Mouse (Mus musculus) thymus, adult 2 months (tissue): ENCODE results near the gene Tfr2. TPM values are rescaled to one million over a fixed set of nuclear protein-coding genes. Genes with fewer than 3 reads are reported as not detected.

Experiments
- DNase-seq: peaks from one replicate; pipeline ENCODE4 v3.0.0; 2021
- H3K27ac ChIP-seq: fragments of 200-500 bp; 2 replicates; pipeline ENCODE4 v1.5.1; 2012; ENCODE audit warnings: low read length, control low read depth; ENCODE audit not compliant: control insufficient read depth, insufficient read depth
- H3K27me3 ChIP-seq: fragments of 200-500 bp; 2 replicates; pipeline ENCODE4 v1.6.1; 2012; ENCODE audit warnings: mild to moderate bottlenecking, low read length, moderate library complexity, mixed read lengths; ENCODE audit not compliant: control insufficient read depth, insufficient read depth
- H3K36me3 ChIP-seq: fragments of 200-500 bp; 2 replicates; pipeline ENCODE4 v1.6.1; 2012; ENCODE audit warnings: mild to moderate bottlenecking, low read length, moderate library complexity; ENCODE audit not compliant: control insufficient read depth, insufficient read depth
- H3K4me1 ChIP-seq: fragments of 200-500 bp; replicated peaks from 2 replicates; pipeline ENCODE4 v1.6.1; 2012; ENCODE audit warnings: low read length; ENCODE audit not compliant: control insufficient read depth, insufficient read depth
- H3K4me3 ChIP-seq: fragments of 200-500 bp; 2 replicates; pipeline ENCODE4 v1.5.1; 2012; ENCODE audit warnings: mild to moderate bottlenecking, low read length, control low read depth, moderate library complexity; ENCODE audit not compliant: control insufficient read depth, insufficient read depth
- CTCF ChIP-seq: fragments of 200-500 bp; IDR thresholded peaks from 2 replicates; pipeline ENCODE4 v1.5.1; 2012; ENCODE audit warnings: mild to moderate bottlenecking, control low read depth, low read length, moderate library complexity, borderline replicate concordance; ENCODE audit not compliant: control insufficient read depth, poor library complexity, insufficient read depth; ENCODE audit errors: extremely low read depth
- POLR2A ChIP-seq: fragments of 200-500 bp; IDR thresholded peaks from 2 replicates; pipeline ENCODE4 v1.6.1; 2012; ENCODE audit warnings: mild to moderate bottlenecking, low read length, control low read depth, moderate library complexity; ENCODE audit not compliant: control insufficient read depth, poor library complexity, insufficient read depth; ENCODE audit errors: extremely low read depth
- WGBS: fragments of 180-500 bp; shearing (Covaris S2); methylation state at CpG from one replicate; pipeline ENCODE4 v1.1.7; 2018; 5-methylcytosine and 5-hydroxymethylcytosine counted together
- polyA plus RNA-seq: library from polyadenylated mRNA; depleted of rRNA; stranded (reverse); fragments of >200 nt; gene quantifications from 2 replicates; pipeline ENCODE4 v1.2.3, GENCODE M21; 2012

Gene Tfr2
- polyA plus RNA-seq, 1 experiment = 0.49 TPM

DNA sequence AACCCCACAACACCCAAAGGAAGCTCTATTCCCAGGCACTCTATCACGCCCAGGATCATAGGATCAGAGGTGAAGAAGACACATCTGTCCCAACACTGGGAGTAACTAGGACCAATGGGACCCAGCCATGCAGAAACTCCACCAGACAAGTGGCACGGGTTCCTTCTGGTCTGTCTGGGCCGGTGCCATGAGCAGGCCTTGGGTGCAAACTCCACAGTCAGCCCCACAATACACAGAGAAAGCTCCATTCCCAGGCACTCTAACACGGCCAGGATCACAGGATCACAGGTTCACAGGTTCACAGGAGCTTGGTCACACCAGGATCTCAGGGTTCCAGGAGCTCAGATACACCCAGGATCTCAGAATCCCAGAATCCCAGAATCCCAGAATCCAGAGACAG is 24.0 kb upstream of the Tfr2 start:
- no peak overlapping the region for H3K4me3 ChIP-seq

DNA sequence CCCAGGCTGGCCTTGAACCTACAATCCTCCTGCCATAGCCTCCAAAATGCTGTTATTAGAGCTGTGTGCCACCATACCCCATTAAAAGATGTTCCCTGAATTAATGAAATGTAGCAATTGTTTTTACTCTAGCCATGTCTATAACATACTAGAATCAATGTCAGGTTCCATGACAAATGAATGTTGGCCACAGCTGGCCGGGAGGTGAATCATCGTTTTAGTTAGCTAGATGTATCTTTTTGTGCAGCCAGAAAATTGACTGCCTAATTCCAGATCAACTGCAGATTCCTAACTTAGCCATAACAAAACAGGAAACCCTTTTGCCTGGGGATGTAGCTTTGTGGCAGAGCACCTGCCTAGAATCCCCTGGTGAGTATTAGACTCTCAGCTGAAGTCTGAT is 19.8 kb upstream of the Tfr2 start:
- H3K4me3 ChIP-seq = no peak overlapping the region
- no peaks in the 10 kb centered on the region; the same call in 1 of the 2 replicates for H3K27me3 ChIP-seq
- peaks cover 6% of the 10 kb centered on the region; the same call in 1 of the 2 replicates for H3K4me1 ChIP-seq
- WGBS = 91% methylated on average over 2 of the region's 2 CpGs
- TF ChIP-seq POLR2A = no peak
- no peak overlapping the region for H3K27ac ChIP-seq
- no peaks in the 10 kb centered on the region for H3K36me3 ChIP-seq
- DNase-seq = no peak

More for the DNA sequence above, 24.0 kb upstream of the Tfr2 start:
- Histone ChIP-seq H3K27ac (no peak overlapping the region), H3K4me1 (no peaks in the 10 kb centered on the region), H3K27me3 (no peaks in the 10 kb centered on the region), H3K36me3 (no peaks in the 10 kb centered on the region)
- TF ChIP-seq CTCF = no peak
- TF ChIP-seq POLR2A = no peak
- WGBS = 90% methylated on average over 4 of the region's 4 CpGs
- no peak for DNase-seq

DNA sequence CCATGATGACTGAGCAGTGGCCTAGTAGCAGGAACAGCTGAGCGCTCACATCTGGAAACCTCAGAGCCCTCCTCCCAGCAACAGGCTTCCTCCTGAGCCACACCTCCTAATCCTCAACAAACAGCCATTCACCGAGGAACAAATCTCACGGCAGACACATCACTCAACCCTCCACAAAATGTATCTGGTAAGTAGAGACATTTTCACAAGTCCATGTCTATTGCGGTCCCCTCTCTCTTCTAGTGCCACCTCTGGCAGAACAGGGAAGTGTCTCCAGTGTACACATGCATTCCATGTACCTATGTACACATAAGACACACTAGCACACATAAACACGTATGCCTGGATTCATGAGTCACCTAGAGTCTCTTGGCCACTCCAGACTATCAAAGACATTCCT is 18.5 kb upstream of the Tfr2 start:
- WGBS = 82% methylated on average over 5 of the region's 5 CpGs
- DNase-seq = peak; percentile 36
- peaks cover 6% of the 10 kb centered on the region; the same call in 1 of the 2 replicates for H3K4me1 ChIP-seq

DNA sequence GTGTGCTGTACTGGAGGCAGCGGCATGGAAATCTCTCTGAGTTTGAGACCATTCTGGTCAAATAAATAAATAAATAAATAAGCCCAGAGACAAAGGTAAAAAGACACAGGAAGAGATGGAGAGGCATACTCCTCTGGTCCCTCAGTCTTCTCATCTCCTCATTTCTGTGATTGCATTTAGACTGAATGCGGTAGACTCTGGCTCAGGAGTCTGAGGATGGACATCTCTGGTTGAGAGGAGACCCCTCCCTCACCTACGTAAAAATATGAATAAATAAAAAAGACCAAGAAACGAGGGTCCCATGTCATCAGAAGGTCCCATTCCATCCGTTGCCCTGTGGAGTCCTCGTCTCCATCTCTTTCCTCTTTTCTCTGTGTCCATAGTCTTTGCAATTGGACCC is 16.6 kb upstream of the Tfr2 start:
- no peak for TF ChIP-seq POLR2A
- TF ChIP-seq CTCF = no peak
- no peak for DNase-seq
- Histone ChIP-seq H3K4me1 (peaks cover 6% of the 10 kb centered on the region; the same call in 1 of the 2 replicates), H3K27me3 (no peaks in the 10 kb centered on the region; the same call in 1 of the 2 replicates), H3K4me3 (no peak overlapping the region), H3K27ac (no peak overlapping the region), H3K36me3 (no peaks in the 10 kb centered on the region)
- 45% methylated on average over 6 of the region's 6 CpGs for WGBS

More for the DNA sequence above, 18.5 kb upstream of the Tfr2 start:
- H3K27ac ChIP-seq = no peak overlapping the region
- H3K4me3 ChIP-seq = no peak overlapping the region
- H3K36me3 ChIP-seq = no peaks in the 10 kb centered on the region
- TF ChIP-seq POLR2A = no peak
- no peaks in the 10 kb centered on the region; the same call in 1 of the 2 replicates for H3K27me3 ChIP-seq

DNA sequence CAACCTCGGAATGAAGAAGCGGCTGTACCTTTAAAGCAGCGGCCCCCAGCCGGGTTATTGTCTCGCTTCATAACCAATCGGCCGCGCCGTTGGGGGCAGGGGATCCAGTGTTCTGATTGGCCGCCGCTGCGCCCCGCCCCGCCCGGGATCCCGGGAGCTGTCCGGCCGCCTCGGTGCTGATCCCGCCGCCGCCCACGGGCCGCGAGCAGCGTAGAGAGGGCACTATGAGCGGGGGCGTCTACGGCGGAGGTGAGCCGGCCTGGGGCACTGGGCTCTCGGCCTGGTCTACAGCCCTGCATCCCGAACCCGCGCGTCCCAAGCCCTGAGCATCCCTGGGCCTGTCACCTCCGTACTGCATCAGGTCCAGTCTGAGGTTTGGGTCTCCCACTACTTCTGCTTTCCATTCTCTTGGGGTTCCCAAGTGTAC is 16.2 kb upstream of the Tfr2 start, which contains the start of gene Actl6b:
TSS of gene Actl6b (plus strand) at position 107 of the 427 bp plus-strand sequence.
- H3K4me1 ChIP-seq = peaks cover 6% of the 10 kb centered on the region; the same call in 1 of the 2 replicates
- H3K4me3 ChIP-seq = no peak within 1 kb of the TSS
- no peaks in the 10 kb centered on the region; the same call in 1 of the 2 replicates for H3K27me3 ChIP-seq
- no peak within 1 kb of the TSS for H3K27ac ChIP-seq
- TF ChIP-seq CTCF (no peak), POLR2A (no peak)
- 3% methylated on average over 37 of the region's 37 CpGs for WGBS
- no peaks in the 10 kb centered on the region for H3K36me3 ChIP-seq
- peak; percentile 63 for DNase-seq

DNA sequence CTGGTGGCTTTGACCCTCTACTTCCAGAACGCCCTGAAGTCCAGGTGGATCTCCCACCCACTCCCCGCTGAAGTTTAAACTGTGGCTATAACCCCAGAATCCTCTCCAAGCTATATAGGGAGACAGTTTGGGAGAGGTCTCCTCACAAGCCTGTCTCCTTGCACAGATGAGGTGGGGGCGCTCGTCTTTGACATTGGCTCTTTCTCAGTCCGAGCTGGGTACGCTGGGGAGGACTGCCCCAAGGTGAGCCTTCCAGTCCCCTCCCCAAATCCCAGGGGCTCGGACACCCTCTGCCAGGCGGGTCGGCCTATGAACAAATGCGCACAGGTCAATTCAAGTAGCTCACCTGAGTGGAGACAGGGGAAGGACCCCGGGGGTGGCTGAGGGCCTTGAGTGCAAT is 15.7 kb upstream of the Tfr2 start:
- no peak overlapping the region for H3K4me3 ChIP-seq

DNA sequence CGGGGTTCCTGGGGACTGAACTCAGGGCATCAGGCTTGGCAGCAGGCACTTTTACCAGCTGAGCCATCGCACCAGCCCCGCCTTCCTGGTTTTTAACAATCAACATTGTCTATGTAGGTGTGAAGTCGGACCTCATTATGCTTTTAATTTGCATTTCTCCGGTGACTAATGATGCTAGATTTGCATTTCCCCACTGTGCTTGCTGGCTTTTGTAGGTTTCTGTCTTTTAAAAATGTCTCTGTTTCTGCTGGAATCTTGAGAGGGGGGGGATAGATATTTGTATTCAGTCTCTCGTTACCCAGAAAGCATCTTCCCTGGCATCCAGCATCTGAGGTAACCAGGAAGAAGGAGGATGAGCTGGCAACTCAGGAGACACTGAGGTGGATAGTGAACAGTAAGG is 8.1 kb upstream of the Tfr2 start:
- Histone ChIP-seq H3K4me3 (no peak overlapping the region), H3K27ac (no peak overlapping the region), H3K36me3 (no peaks in the 10 kb centered on the region), H3K4me1 (no peaks in the 10 kb centered on the region), H3K27me3 (no peaks in the 10 kb centered on the region)
- TF ChIP-seq CTCF (no peak), POLR2A (no peak)
- 70% methylated on average over 6 of the region's 6 CpGs for WGBS
- DNase-seq = no peak

More for the DNA sequence above, 15.7 kb upstream of the Tfr2 start:
- 56% methylated on average over 11 of the region's 11 CpGs for WGBS
- Histone ChIP-seq H3K27me3 (no peaks in the 10 kb centered on the region; the same call in 1 of the 2 replicates), H3K36me3 (no peaks in the 10 kb centered on the region), H3K4me1 (peaks cover 6% of the 10 kb centered on the region; the same call in 1 of the 2 replicates), H3K27ac (no peak overlapping the region)
- no peak for TF ChIP-seq CTCF
- TF ChIP-seq POLR2A = no peak
- no peak for DNase-seq
